Mouse (Mus musculus): Measurements from ENCODE around the gene Nav2. TPM values are rescaled to one million over a fixed set of nuclear protein-coding genes. Genes with fewer than 3 reads are reported as not detected.

Gene Nav2
- total and polyA plus RNA-seq, 3 experiments = 2.0 to 2.7 TPM; not detected in 1

GRCm38 (mm10) chr7:48884266-48884611, 24.3 kb upstream of the Nav2 start:
- no peak overlapping the region for H3K27ac ChIP-seq (ENCODE audit: control insufficient read depth, low read depth, low read length)
- no peaks in the 10 kb centered on the region for H3K9me3 ChIP-seq (replicated peaks; ENCODE audit: insufficient read depth, low read length)

GRCm38 (mm10) chr7:48887973-48888372, 20.5 kb upstream of the Nav2 start:
- peaks cover 8 to 9% of the 10 kb centered on the region in 2 experiments; a peak in 2 of 4 replicates for H3K27me3 ChIP-seq (ENCODE audit: control insufficient read depth in 1 of 2, insufficient read depth in 2 of 2, low read length in 2 of 2)
- no peak for TF ChIP-seq MXI1 (IDR thresholded peaks at IDR 0.05; ENCODE audit: low read depth, low read length)
- TF ChIP-seq SMC3 (IDR thresholded peaks at IDR 0.05; ENCODE audit: low read depth, low read length) = no peak
- no peak for TF ChIP-seq KAT2A (conservative IDR thresholded peaks at IDR 0.05; ENCODE audit: low read depth, low read length)
- DNase-seq (ENCODE audit: low read depth, low spot score) = no peak
- no peak overlapping the region for H3K9ac ChIP-seq (ENCODE audit: control insufficient read depth, low read depth, low read length, poor library complexity, severe bottlenecking)
- no peaks in the 10 kb centered on the region; a peak in 1 of 4 replicates for H3K36me3 ChIP-seq (ENCODE audit: control insufficient read depth in 1 of 2, insufficient read depth in 2 of 2, low read length in 2 of 2)
- H3K27ac ChIP-seq (ENCODE audit: control insufficient read depth, low read depth, low read length) = no peak overlapping the region
- H3K4me1 ChIP-seq (ENCODE audit: control insufficient read depth in 1 of 2, insufficient read depth in 2 of 2, low read length in 2 of 2) = no peaks in the 10 kb centered on the region
- H3K79me2 ChIP-seq (ENCODE audit: control insufficient read depth, insufficient read depth, low read length, poor library complexity) = no peaks in the 10 kb centered on the region
- no peak overlapping the region for H3K4me3 ChIP-seq (ENCODE audit: control insufficient read depth in 1 of 2, insufficient read depth in 1 of 2, low read depth in 2 of 2, low read length in 2 of 2)
- no peaks in the 10 kb centered on the region for H3K9me3 ChIP-seq (replicated peaks; ENCODE audit: insufficient read depth, low read length)

More at GRCm38 (mm10) chr7:48884266-48884611, 24.3 kb upstream of the Nav2 start:
- H3K36me3 ChIP-seq (ENCODE audit: control insufficient read depth in 1 of 2, insufficient read depth in 2 of 2, low read length in 2 of 2) = peaks cover 0 to 10% of the 10 kb centered on the region in 2 experiments; a peak in 2 of 4 replicates
- no peak overlapping the region for H3K9ac ChIP-seq (ENCODE audit: control insufficient read depth, low read depth, low read length, poor library complexity, severe bottlenecking)
- H3K27me3 ChIP-seq (ENCODE audit: control insufficient read depth in 1 of 2, insufficient read depth in 2 of 2, low read length in 2 of 2) = peaks cover 8% of the 10 kb centered on the region in 2 experiments; a peak in 2 of 4 replicates
- no peak overlapping the region for H3K4me3 ChIP-seq (ENCODE audit: control insufficient read depth in 1 of 2, insufficient read depth in 1 of 2, low read depth in 2 of 2, low read length in 2 of 2)
- DNase-seq (ENCODE audit: low read depth, low spot score) = no peak
- H3K79me2 ChIP-seq (ENCODE audit: control insufficient read depth, insufficient read depth, low read length, poor library complexity) = peaks cover 15% of the 10 kb centered on the region
- peaks cover 0 to 9% of the 10 kb centered on the region in 2 experiments; a peak in 2 of 4 replicates for H3K4me1 ChIP-seq (ENCODE audit: control insufficient read depth in 1 of 2, insufficient read depth in 2 of 2, low read length in 2 of 2)
- no peak for TF ChIP-seq CHD1 (IDR thresholded peaks at IDR 0.05; ENCODE audit: low read depth, low read length)
- no peak for TF ChIP-seq CHD2 (IDR thresholded peaks at IDR 0.05; ENCODE audit: low read length)

- Histone ChIP-seq H3K9me3 (replicated peaks; ENCODE audit: insufficient read depth, low read length) (no peaks in the 10 kb centered on the region), H3K79me2 (ENCODE audit: control insufficient read depth, insufficient read depth, low read length, poor library complexity) (no peaks in the 10 kb centered on the region), H3K27me3 (ENCODE audit: control insufficient read depth in 1 of 2, insufficient read depth in 2 of 2, low read length in 2 of 2) (peaks cover 8 to 9% of the 10 kb centered on the region in 2 experiments; a peak in 2 of 4 replicates), H3K4me3 (ENCODE audit: control insufficient read depth in 1 of 2, insufficient read depth in 1 of 2, low read depth in 2 of 2, low read length in 2 of 2) (no peak overlapping the region), H3K27ac (ENCODE audit: control insufficient read depth, low read depth, low read length) (no peak overlapping the region), H3K36me3 (ENCODE audit: control insufficient read depth in 1 of 2, insufficient read depth in 2 of 2, low read length in 2 of 2) (no peaks in the 10 kb centered on the region), H3K9ac (ENCODE audit: control insufficient read depth, low read depth, low read length, poor library complexity, severe bottlenecking) (no peak overlapping the region), H3K4me1 (ENCODE audit: control insufficient read depth in 1 of 2, insufficient read depth in 2 of 2, low read length in 2 of 2) (no peaks in the 10 kb centered on the region)
- TF ChIP-seq POLR2AphosphoS5 (IDR thresholded peaks at IDR 0.05; ENCODE audit: borderline replicate concordance, low read depth, low read length) (no peak), MAFK (IDR thresholded peaks at IDR 0.05; ENCODE audit: borderline replicate concordance, low read depth, low read length) (no peak), MEF2A (IDR thresholded peaks at IDR 0.05; ENCODE audit: extremely low read depth, insufficient replicate concordance, low read depth, low read length, poor library complexity, severe bottlenecking) (no peak)
- no peak for DNase-seq (ENCODE audit: low read depth, low spot score)
Measured at GRCm38 (mm10) chr7:48888751-48889150, 19.8 kb upstream of the Nav2 start.

GRCm38 (mm10) chr7:48891029-48891428, 17.5 kb upstream of the Nav2 start:
- Histone ChIP-seq H3K36me3 (ENCODE audit: control insufficient read depth in 1 of 2, insufficient read depth in 2 of 2, low read length in 2 of 2) (no peaks in the 10 kb centered on the region), H3K79me2 (ENCODE audit: control insufficient read depth, insufficient read depth, low read length, poor library complexity) (no peaks in the 10 kb centered on the region), H3K27ac (ENCODE audit: control insufficient read depth, low read depth, low read length) (no peak overlapping the region), H3K9ac (ENCODE audit: control insufficient read depth, low read depth, low read length, poor library complexity, severe bottlenecking) (no peak overlapping the region), H3K9me3 (replicated peaks; ENCODE audit: insufficient read depth, low read length) (no peaks in the 10 kb centered on the region), H3K4me1 (ENCODE audit: control insufficient read depth in 1 of 2, insufficient read depth in 2 of 2, low read length in 2 of 2) (0 out of 4 replicates have a peak, but pooled peaks cover 0 to 2% of the 10 kb centered on the region in 2 experiments), H3K27me3 (ENCODE audit: control insufficient read depth in 1 of 2, insufficient read depth in 2 of 2, low read length in 2 of 2) (peaks cover 8 to 9% of the 10 kb centered on the region in 2 experiments; a peak in 2 of 4 replicates), H3K4me3 (ENCODE audit: control insufficient read depth in 1 of 2, insufficient read depth in 1 of 2, low read depth in 2 of 2, low read length in 2 of 2) (no peak overlapping the region)
- TF ChIP-seq JUND (IDR thresholded peaks at IDR 0.05; ENCODE audit: low read depth, low read length) (no peak), MEF2A (IDR thresholded peaks at IDR 0.05; ENCODE audit: extremely low read depth, insufficient replicate concordance, low read depth, low read length, poor library complexity, severe bottlenecking) (no peak), TCF12 (IDR thresholded peaks at IDR 0.05; ENCODE audit: low read depth, low read length) (no peak), CHD1 (IDR thresholded peaks at IDR 0.05; ENCODE audit: low read depth, low read length) (no peak), ZKSCAN1 (IDR thresholded peaks at IDR 0.05; ENCODE audit: low read depth, low read length) (no peak), RCOR1 (IDR thresholded peaks at IDR 0.05; ENCODE audit: low read depth, low read length) (no peak), USF2 (IDR thresholded peaks at IDR 0.05; ENCODE audit: borderline replicate concordance in 1 of 2, insufficient read depth in 1 of 2, low read depth in 1 of 2, low read length in 2 of 2) (no peak), NELFE (IDR thresholded peaks at IDR 0.05; ENCODE audit: low read depth, low read length) (no peak)
- no peak for DNase-seq (ENCODE audit: low read depth, low spot score)

All from MEL (cell line).